Mouse (Mus musculus) thymus, adult 2 months (tissue): ENCODE data around the gene Syce2.
A peak's percentile ranks its signal among the peaks of the same experiment; 100 is the strongest.

Source experiments
- CTCF ChIP-seq: fragments of 200-500 bp; IDR thresholded peaks from 2 replicates; pipeline ENCODE4 v1.5.1; 2012; ENCODE audit warnings: mild to moderate bottlenecking, control low read depth, low read length, moderate library complexity, borderline replicate concordance; ENCODE audit not compliant: control insufficient read depth, poor library complexity, insufficient read depth; ENCODE audit errors: extremely low read depth
- POLR2A ChIP-seq: fragments of 200-500 bp; IDR thresholded peaks from 2 replicates; pipeline ENCODE4 v1.6.1; 2012; ENCODE audit warnings: mild to moderate bottlenecking, low read length, control low read depth, moderate library complexity; ENCODE audit not compliant: control insufficient read depth, poor library complexity, insufficient read depth; ENCODE audit errors: extremely low read depth

DNA sequence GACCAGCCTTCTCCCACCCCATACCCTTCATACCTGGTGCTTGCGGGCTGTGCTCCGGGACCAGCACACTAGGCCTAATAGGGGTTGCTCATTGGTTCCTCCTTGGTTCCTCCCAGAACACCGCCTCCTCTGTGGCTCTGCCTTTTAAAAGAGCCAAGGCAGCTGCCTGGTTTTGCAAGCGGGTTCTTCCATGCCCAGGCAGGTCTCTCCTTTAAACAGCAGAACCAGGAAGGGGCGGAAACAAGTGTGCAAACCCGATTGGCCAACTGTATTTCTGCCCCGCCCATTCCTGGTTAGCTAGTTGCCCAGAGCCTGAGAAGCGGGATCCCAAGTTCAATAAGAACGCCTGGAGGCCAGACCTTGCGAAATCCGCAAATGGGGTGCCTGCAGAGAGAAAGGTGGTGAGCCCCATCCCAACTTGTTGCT, 21.8 kb downstream of the Syce2 start, which contains the start of gene Gcdh:
- TF ChIP-seq CTCF: peak; percentile 22; the same call in 1 of the 2 replicates
- 0 out of 2 replicates have a peak, but pooled peaks have one; percentile 33 for TF ChIP-seq POLR2A
